Mouse (Mus musculus): ENCODE data around the gene Noxa1. TPM values are rescaled to one million over a fixed set of nuclear protein-coding genes. Genes with fewer than 3 reads are reported as not detected.

Gene Noxa1
- polyA plus RNA-seq, 1 experiment from 2014 or later, result not detected

DNA sequence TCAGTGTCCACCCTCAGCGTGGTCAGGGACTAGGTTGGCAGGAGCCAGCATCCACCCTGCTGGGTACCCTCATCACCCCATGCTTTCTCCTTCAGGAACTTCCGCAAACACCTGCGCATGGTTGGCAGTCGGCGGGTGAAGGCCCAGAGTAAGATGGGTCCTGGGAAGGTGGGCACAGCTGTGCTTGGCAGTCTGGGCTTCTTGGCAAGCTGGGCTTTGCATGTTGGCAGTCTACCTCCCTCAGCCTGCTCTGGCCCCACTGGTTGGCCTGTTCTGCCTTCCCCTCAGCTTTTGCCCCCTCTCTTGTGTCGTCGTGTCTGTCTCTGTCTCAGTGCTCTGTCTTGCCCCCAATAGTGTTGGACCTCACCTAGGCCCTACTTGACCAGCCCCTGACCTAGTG is 36.0 kb downstream of the Noxa1 start:
- H3K4me3 ChIP-seq, result no peak overlapping the region
- H3K4me2 ChIP-seq, result no peak overlapping the region
- H3K9me3 ChIP-seq, result no peaks in the 10 kb centered on the region
- peaks cover 31% of the 10 kb centered on the region for H3K36me3 ChIP-seq
- no peak overlapping the region for H3K9ac ChIP-seq
- peaks cover 22% of the 10 kb centered on the region for H3K4me1 ChIP-seq (replicated peaks)
- H3K27me3 ChIP-seq, result no peaks in the 10 kb centered on the region
- ATAC-seq (ENCODE audit: low FRiP score, low read depth), result no peak
- no peak overlapping the region for H3K27ac ChIP-seq (replicated peaks)
- 85% methylated on average over 7 of the region's 7 CpGs for WGBS

DNA sequence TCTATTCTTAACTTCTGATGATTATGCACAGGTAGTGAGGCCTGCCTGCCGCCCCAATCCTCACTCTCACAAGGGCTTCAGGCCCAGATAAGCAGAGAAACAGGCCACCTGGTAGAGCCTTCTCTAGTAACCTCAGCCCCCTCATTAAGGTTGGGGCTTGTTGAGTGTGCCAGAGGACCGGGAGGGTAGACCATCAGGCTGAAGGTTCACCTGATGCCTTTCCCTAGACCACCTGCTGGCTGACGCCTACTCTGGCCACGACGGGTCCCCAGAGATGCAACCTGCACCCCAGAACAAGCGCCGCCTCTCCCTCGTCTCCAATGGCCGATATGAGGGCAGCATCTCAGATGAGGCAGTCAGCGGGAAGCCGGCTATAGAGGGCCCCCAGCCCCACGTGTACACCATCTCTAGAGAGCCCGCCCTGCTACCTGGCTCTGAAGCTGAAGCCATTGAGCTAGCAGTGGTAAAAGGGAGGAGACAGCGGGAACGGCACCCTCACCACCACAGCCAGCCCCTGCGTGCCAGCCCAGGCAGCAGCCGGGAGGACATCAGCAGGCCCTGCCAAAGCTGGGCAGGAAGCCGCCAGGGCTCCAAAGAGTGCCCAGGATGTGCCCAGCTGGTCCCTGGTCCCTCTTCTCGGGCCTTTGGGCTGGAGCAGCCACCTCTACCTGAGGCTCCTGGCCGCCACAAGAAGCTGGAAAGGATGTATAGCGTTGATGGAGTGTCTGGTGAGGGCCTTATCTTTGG is 39.4 kb downstream of the Noxa1 start:
- Histone ChIP-seq H3K9me3 (no peaks in the 10 kb centered on the region), H3K4me3 (peak overlapping the region; percentile 76), H3K27me3 (no peaks in the 10 kb centered on the region), H3K36me3 (peaks cover 21% of the 10 kb centered on the region; the same call in 1 of the 2 replicates), H3K27ac (replicated peaks) (no peak overlapping the region; the same call in 1 of the 2 replicates), H3K4me2 (peak overlapping the region; percentile 93), H3K4me1 (replicated peaks) (peaks cover 23% of the 10 kb centered on the region), H3K9ac (peak overlapping the region; percentile 70)
- ATAC-seq (ENCODE audit: low FRiP score, low read depth), result no peak; the same call in 1 of the 2 replicates
- WGBS, result 83% methylated on average over 21 of the region's 21 CpGs

DNA sequence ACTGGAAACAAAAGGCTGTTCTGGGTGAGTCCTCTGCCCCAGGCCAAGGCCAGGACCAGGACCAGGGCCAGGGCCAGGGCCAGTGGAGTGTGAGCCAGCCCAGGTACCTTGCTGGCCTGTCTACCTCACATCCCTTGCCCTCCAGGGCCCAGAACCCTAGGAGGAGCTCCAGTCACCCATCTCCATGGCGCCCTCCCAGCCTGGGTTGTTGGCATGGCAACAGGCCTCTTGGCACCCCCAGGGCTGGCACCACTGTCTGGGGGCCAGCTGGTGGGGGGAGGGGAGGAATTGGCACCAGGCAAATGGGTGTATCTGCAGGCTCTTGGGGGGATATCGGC is 39.9 kb downstream of the Noxa1 start:
- Histone ChIP-seq H3K4me1 (replicated peaks) (peaks cover 23% of the 10 kb centered on the region), H3K36me3 (peaks cover 19% of the 10 kb centered on the region; the same call in 1 of the 2 replicates), H3K27me3 (no peaks in the 10 kb centered on the region), H3K27ac (replicated peaks) (no peak overlapping the region; the same call in 1 of the 2 replicates), H3K4me2 (peak overlapping the region; percentile 93), H3K9ac (peak overlapping the region; percentile 70), H3K4me3 (peak overlapping the region; percentile 76), H3K9me3 (no peaks in the 10 kb centered on the region)
- peak; percentile 13 for ATAC-seq (ENCODE audit: low FRiP score, low read depth)
- WGBS, result 32% methylated on average over 2 of the region's 2 CpGs

DNA sequence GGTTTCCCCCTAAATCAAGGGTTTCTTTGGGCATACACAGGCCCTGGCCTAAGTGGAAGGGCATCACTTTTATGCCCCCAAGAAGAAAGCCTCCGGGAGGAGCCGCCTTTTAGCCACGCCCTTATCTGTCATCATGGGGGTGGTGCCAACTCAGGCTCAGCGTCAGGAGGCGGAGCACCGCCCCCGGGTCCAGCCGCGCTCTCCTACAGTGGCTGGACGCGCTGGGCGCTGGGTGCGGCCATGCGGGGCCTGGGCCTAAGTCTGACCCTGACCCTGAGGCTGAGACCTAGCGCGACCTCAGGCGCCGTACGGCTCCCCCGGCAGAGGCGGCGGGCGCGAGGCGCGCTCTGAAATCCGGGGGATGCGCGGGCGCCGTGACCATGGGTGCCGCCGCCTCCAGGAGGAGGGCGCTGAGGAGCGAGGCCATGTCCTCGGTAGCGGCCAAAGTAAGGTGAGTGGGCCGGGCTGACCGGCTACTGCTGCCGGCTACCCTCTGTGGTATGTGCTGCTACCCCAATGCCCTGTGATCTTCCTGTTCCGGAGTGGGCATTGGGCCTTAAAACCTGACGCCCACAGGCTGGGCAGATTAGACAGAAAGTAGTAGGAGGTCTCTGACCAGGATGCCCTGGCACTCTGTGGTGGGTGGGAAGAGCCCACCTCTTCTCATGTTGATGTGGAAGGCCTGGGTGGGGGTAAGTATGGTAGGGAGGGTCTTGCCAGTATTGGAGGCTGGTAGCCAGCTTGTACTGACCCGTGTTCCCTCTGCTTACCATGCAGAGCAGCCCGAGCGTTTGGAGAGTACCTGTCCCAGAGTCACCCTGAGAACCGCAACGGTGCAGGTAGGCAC is 40.5 kb downstream of the Noxa1 start, which contains the start of gene Nsmf:
Gene Nsmf, plus strand, starts transcription at position 135 of the 847 bp plus-strand sequence.
- Histone ChIP-seq H3K4me2 (peak within 1 kb of the TSS; percentile 93), H3K27ac (replicated peaks) (peak within 1 kb of the TSS; percentile 64), H3K9me3 (no peaks in the 10 kb centered on the region), H3K36me3 (peaks cover 14% of the 10 kb centered on the region; the same call in 1 of the 2 replicates), H3K9ac (peak within 1 kb of the TSS; percentile 70), H3K4me3 (peak within 1 kb of the TSS; percentile 76), H3K4me1 (replicated peaks) (peaks cover 23% of the 10 kb centered on the region), H3K27me3 (no peaks in the 10 kb centered on the region)
- peak; percentile 91 for ATAC-seq (ENCODE audit: low FRiP score, low read depth)
- WGBS, result 5% methylated on average over 47 of the region's 47 CpGs

DNA sequence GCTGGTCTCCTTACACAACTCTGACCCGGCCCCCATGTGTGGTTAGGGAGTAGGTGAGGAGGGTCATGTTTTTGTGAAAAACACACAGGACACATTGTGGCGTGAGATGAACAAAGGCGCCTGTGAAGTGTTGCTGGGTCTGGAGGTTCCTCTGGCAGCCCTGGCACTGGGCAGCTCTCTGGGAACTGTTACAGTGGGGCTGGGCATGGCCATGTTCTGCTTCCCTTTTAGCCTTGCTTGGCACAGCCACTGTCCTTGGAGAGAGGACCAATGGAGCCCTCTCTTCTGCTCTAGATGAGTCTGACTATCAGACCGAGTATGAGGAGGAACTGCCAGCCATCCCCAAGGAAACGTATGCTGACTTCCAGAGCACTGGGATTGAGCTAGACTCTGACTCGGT is 41.8 kb downstream of the Noxa1 start:
- H3K27me3 ChIP-seq, result no peaks in the 10 kb centered on the region
- no peak for ATAC-seq (ENCODE audit: low FRiP score, low read depth)
- peaks cover 13% of the 10 kb centered on the region; the same call in 1 of the 2 replicates for H3K36me3 ChIP-seq
- WGBS, result 93% methylated on average over 6 of the region's 6 CpGs
- no peak overlapping the region for H3K4me3 ChIP-seq
- H3K9ac ChIP-seq, result no peak overlapping the region
- no peak overlapping the region for H3K27ac ChIP-seq (replicated peaks)
- H3K4me2 ChIP-seq, result no peak overlapping the region
- peaks cover 23% of the 10 kb centered on the region for H3K4me1 ChIP-seq (replicated peaks)
- no peaks in the 10 kb centered on the region for H3K9me3 ChIP-seq

DNA sequence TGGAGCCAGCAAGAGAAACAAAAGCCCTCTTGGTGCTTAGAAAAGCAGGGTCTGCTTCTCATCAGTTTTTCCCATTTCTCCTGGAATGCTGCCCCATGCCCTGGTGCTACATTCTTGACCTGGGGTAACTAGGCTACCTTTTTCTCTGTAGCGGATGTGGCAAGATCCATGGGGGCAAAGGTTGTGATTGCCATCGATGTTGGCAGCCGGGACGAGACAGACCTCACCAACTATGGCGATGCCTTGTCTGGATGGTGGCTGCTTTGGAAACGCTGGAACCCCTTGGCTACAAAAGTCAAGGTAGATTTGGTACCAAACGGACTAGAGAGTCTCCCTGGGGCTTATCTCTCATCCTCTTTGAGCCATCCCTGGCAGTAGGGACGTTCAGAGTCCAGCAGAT is 43.5 kb downstream of the Noxa1 start:
- Histone ChIP-seq H3K36me3 (0 out of 2 replicates have a peak, but pooled peaks cover 3% of the 10 kb centered on the region), H3K9me3 (no peaks in the 10 kb centered on the region), H3K4me1 (replicated peaks) (peaks cover 20% of the 10 kb centered on the region), H3K9ac (no peak overlapping the region), H3K27ac (replicated peaks) (no peak overlapping the region), H3K4me2 (no peak overlapping the region), H3K27me3 (no peaks in the 10 kb centered on the region), H3K4me3 (no peak overlapping the region)
- no peak for ATAC-seq (ENCODE audit: low FRiP score, low read depth)
- WGBS, result 82% methylated on average over 8 of the region's 8 CpGs

DNA sequence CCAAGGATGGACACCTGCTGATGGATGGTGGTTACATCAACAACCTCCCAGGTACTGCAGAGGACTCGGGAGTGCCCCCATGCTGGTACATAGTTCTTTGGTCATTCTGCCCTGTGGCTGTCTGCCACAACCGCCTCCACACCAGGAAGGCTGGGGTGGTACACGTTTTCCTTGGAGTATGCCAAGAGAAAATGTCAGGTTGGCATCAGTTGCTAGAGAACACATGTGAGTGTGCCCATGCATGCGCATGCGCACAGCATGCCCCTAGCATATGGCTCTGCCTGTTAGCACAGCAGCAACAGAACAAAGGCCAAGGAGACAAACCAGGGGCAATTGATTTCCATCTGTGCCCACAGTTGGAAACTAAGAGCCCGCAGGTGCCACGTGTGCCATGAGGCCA is 44.0 kb downstream of the Noxa1 start:
- no peak overlapping the region for H3K27ac ChIP-seq (replicated peaks)
- H3K4me1 ChIP-seq (replicated peaks), result peaks cover 15% of the 10 kb centered on the region
- WGBS, result 79% methylated on average over 7 of the region's 7 CpGs
- H3K9me3 ChIP-seq, result no peaks in the 10 kb centered on the region
- no peaks in the 10 kb centered on the region for H3K27me3 ChIP-seq
- H3K9ac ChIP-seq, result no peak overlapping the region
- H3K4me2 ChIP-seq, result no peak overlapping the region
- no peak for ATAC-seq (ENCODE audit: low FRiP score, low read depth)
- no peak overlapping the region for H3K4me3 ChIP-seq
- H3K36me3 ChIP-seq, result no peaks in the 10 kb centered on the region

DNA sequence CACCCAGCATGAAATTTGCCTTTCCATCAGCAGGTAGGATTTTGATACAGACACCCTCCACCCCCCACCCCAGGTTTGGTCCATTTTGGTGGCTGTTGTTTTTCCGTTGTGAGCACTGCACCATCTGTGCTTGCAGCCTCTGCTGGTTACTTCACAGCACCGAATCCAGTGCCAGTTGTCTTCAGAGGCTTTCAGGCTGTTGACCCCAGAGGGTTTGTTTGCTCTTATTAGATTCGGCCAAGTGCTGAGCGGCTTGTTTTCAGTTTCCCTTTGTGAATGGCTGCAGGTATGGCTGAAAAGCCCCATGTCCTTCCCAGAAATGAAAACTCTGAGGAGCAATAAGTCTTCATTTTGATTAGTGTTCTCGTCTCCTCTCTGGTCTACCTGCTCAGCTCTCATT is 54.9 kb downstream of the Noxa1 start:
- Histone ChIP-seq H3K9me3 (no peaks in the 10 kb centered on the region), H3K4me3 (no peak overlapping the region), H3K27me3 (no peaks in the 10 kb centered on the region), H3K27ac (replicated peaks) (no peak overlapping the region), H3K9ac (no peak overlapping the region), H3K4me2 (no peak overlapping the region), H3K36me3 (no peaks in the 10 kb centered on the region), H3K4me1 (replicated peaks) (no peaks in the 10 kb centered on the region)
- WGBS, result 84% methylated on average over 5 of the region's 5 CpGs
- ATAC-seq (ENCODE audit: low FRiP score, low read depth), result no peak

Small RNA genes lying within 50 kb of the gene (microRNA-seq; reads per million reads assigned to microRNA genes)
- gene Gm24328 (not detected), gene Mir7664 (not detected)

Other genes with a start within 250 kb of the Noxa1 start
- 89.4 and 90.3 TPM in 2 replicates for gene Ehmt1, start 175.5 kb downstream of the Noxa1 start, polyA plus RNA-seq (2015; fragmentation: Nextera tagmentation; extraction: Ambion mirVana)
- gene Arrdc1, start 159.9 kb downstream of the Noxa1 start, polyA plus RNA-seq (2015; fragmentation: Nextera tagmentation; extraction: Ambion mirVana), result 37.8 and 41.5 TPM in 2 replicates
- gene Zmynd19, start 145.4 kb downstream of the Noxa1 start, polyA plus RNA-seq (2015; fragmentation: Nextera tagmentation; extraction: Ambion mirVana), result 23.8 and 25.4 TPM in 2 replicates
- 35.5 and 36.0 TPM in 2 replicates for gene Dph7, start 132.7 kb downstream of the Noxa1 start, polyA plus RNA-seq (2015; fragmentation: Nextera tagmentation; extraction: Ambion mirVana)
- gene Mrpl41, start 120.1 kb downstream of the Noxa1 start, polyA plus RNA-seq (2015; fragmentation: Nextera tagmentation; extraction: Ambion mirVana), result 157 and 171 TPM in 2 replicates
- 3.3 and 3.9 TPM in 2 replicates for gene Pnpla7, start 119.1 kb downstream of the Noxa1 start, polyA plus RNA-seq (2015; fragmentation: Nextera tagmentation; extraction: Ambion mirVana)
- 166 and 188 TPM in 2 replicates for gene Nsmf, start 40.8 kb downstream of the Noxa1 start, polyA plus RNA-seq (2015; fragmentation: Nextera tagmentation; extraction: Ambion mirVana)
- 0.12 TPM in 1 of 2 replicates, not detected in the other for gene Entpd8, start 14.8 kb downstream of the Noxa1 start, polyA plus RNA-seq (2015; fragmentation: Nextera tagmentation; extraction: Ambion mirVana)
- 18.9 and 20.2 TPM in 2 replicates for gene Nrarp, start 85.6 kb upstream of the Noxa1 start, polyA plus RNA-seq (2015; fragmentation: Nextera tagmentation; extraction: Ambion mirVana)
- 1.9 and 2.3 TPM in 2 replicates for gene Tor4a, start 101.7 kb upstream of the Noxa1 start, polyA plus RNA-seq (2015; fragmentation: Nextera tagmentation; extraction: Ambion mirVana)
- gene Nelfb, start 116.3 kb upstream of the Noxa1 start, polyA plus RNA-seq (2015; fragmentation: Nextera tagmentation; extraction: Ambion mirVana), result 108 and 112 TPM in 2 replicates
- not detected in 2 replicates for gene Stpg3, start 119.5 kb upstream of the Noxa1 start, polyA plus RNA-seq (2015; fragmentation: Nextera tagmentation; extraction: Ambion mirVana)
- 0.70 and 0.72 TPM in 2 replicates for gene Fam166a, start 123.6 kb upstream of the Noxa1 start, polyA plus RNA-seq (2015; fragmentation: Nextera tagmentation; extraction: Ambion mirVana)
- 444 and 468 TPM in 2 replicates for gene Tubb4b, start 129.6 kb upstream of the Noxa1 start, polyA plus RNA-seq (2015; fragmentation: Nextera tagmentation; extraction: Ambion mirVana)
- gene Slc34a3, start 139.2 kb upstream of the Noxa1 start, polyA plus RNA-seq (2015; fragmentation: Nextera tagmentation; extraction: Ambion mirVana), result not detected in 2 replicates
- gene Rnf224, start 141.6 kb upstream of the Noxa1 start, polyA plus RNA-seq (2015; fragmentation: Nextera tagmentation; extraction: Ambion mirVana), result not detected in 2 replicates
- 145 and 177 TPM in 2 replicates for gene Rnf208, start 147.1 kb upstream of the Noxa1 start, polyA plus RNA-seq (2015; fragmentation: Nextera tagmentation; extraction: Ambion mirVana)
- gene Cysrt1, start 147.3 kb upstream of the Noxa1 start, polyA plus RNA-seq (2015; fragmentation: Nextera tagmentation; extraction: Ambion mirVana), result 0.23 TPM in 1 of 2 replicates, not detected in the other
- 4.9 and 6.3 TPM in 2 replicates for gene AL732309.1, start 151.7 kb upstream of the Noxa1 start, polyA plus RNA-seq (2015; fragmentation: Nextera tagmentation; extraction: Ambion mirVana)
- 13.4 and 13.8 TPM in 2 replicates for gene Tmem203, start 160.3 kb upstream of the Noxa1 start, polyA plus RNA-seq (2015; fragmentation: Nextera tagmentation; extraction: Ambion mirVana)
- gene Tprn, start 167.5 kb upstream of the Noxa1 start, polyA plus RNA-seq (2015; fragmentation: Nextera tagmentation; extraction: Ambion mirVana), result 17.1 and 21.5 TPM in 2 replicates
- 171 and 183 TPM in 2 replicates for gene Ssna1, start 177.3 kb upstream of the Noxa1 start, polyA plus RNA-seq (2015; fragmentation: Nextera tagmentation; extraction: Ambion mirVana)
- 139 and 143 TPM in 2 replicates for gene Anapc2, start 177.3 kb upstream of the Noxa1 start, polyA plus RNA-seq (2015; fragmentation: Nextera tagmentation; extraction: Ambion mirVana)
- gene Tmem210, start 193.0 kb upstream of the Noxa1 start, polyA plus RNA-seq (2015; fragmentation: Nextera tagmentation; extraction: Ambion mirVana), result not detected in 2 replicates
- gene Lrrc26, start 194.8 kb upstream of the Noxa1 start, polyA plus RNA-seq (2015; fragmentation: Nextera tagmentation; extraction: Ambion mirVana), result 0.18 TPM in 1 of 2 replicates, not detected in the other
- gene Grin1, start 224.0 kb upstream of the Noxa1 start, polyA plus RNA-seq (2015; fragmentation: Nextera tagmentation; extraction: Ambion mirVana), result 58.4 and 61.3 TPM in 2 replicates
- gene Man1b1, start 237.2 kb upstream of the Noxa1 start, polyA plus RNA-seq (2015; fragmentation: Nextera tagmentation; extraction: Ambion mirVana), result 43.6 and 45.2 TPM in 2 replicates

Data from hindbrain, embryonic 15.5 days (tissue).